Mouse (Mus musculus): ENCODE results near the gene Sh2d6. TPM values are rescaled to one million over a fixed set of nuclear protein-coding genes. Genes with fewer than 3 reads are reported as not detected.

Gene Sh2d6
- polyA plus RNA-seq (2016; fragmentation: Nextera tagmentation; extraction: Ambion mirVana): 0.11 and 0.30 TPM in 2 replicates

DNA sequence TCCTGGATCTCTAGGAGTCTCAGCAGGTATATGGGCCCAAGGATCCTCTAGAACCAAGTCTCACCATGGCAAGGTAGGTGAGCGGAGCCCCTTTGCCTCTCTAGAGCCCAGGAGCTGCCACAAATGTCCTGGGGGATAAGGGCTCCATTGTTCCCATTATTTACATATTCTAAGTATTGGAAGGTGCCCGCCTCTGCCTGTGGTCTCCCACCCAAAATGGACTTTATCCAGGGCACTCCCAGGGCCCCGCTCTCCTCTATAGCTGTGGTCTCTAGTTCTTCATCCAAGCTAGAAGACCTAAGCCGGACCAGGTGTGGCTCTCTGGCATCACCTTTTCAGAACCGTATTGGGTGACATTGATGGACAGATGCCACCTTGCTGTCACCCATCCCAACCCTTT is at the start of gene Sh2d6:
Gene Sh2d6, minus strand, starts transcription at position 101 of the 400 bp plus-strand sequence.
- 90% methylated on average over 5 of the region's 5 CpGs for WGBS
- Histone ChIP-seq H3K27me3 (ENCODE audit: poor library complexity, severe bottlenecking) (no peaks in the 10 kb centered on the region), H3K36me3 (replicated peaks) (no peaks in the 10 kb centered on the region), H3K4me3 (no peak within 1 kb of the TSS), H3K9me3 (no peaks in the 10 kb centered on the region), H3K27ac (peak within 1 kb of the TSS; percentile 85), H3K4me1 (peaks cover 30% of the 10 kb centered on the region)
- DNase-seq (ENCODE audit: extremely low spot score, low spot score): no peak

- H3K9me3 ChIP-seq: no peaks in the 10 kb centered on the region
- no peaks in the 10 kb centered on the region for H3K27me3 ChIP-seq (ENCODE audit: poor library complexity, severe bottlenecking)
- H3K36me3 ChIP-seq (replicated peaks): peaks cover 8% of the 10 kb centered on the region; the same call in 1 of the 2 replicates
- no peak overlapping the region for H3K4me3 ChIP-seq
- H3K4me1 ChIP-seq: peaks cover under 1% of the 10 kb centered on the region
- H3K27ac ChIP-seq: no peak overlapping the region
- WGBS: 87% methylated on average over 10 of the region's 10 CpGs
- no peak for DNase-seq (ENCODE audit: extremely low spot score, low spot score)
Measured at GRCm38 (mm10) chr6:72570644-72571397, 49.3 kb upstream of the Sh2d6 start.

DNA sequence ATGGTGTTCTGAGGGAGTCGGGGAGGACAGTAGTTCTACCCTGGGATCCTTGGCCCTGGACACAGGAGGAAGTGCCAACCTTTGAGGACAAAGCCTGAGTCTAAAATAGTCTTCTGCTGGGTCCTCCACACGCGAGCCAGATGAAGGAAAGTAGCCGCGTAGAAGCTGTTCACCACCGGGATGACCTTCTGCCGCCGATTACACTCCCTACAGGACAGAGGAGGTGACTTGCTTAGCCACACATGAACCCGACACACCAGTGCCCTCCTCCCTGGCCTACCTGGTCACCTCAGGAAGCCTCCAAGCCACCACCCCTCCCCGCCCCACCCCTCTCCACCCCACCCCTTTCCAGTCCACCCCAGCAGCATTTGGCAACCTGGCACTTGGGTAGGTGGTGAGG is 47.2 kb upstream of the Sh2d6 start:
- no peaks in the 10 kb centered on the region for H3K27me3 ChIP-seq (ENCODE audit: poor library complexity, severe bottlenecking)
- H3K4me3 ChIP-seq: no peak overlapping the region
- no peak overlapping the region for H3K27ac ChIP-seq
- H3K4me1 ChIP-seq: peaks cover 10% of the 10 kb centered on the region
- H3K9me3 ChIP-seq: no peaks in the 10 kb centered on the region
- peaks cover 8% of the 10 kb centered on the region; the same call in 1 of the 2 replicates for H3K36me3 ChIP-seq (replicated peaks)
- WGBS: 91% methylated on average over 10 of the region's 10 CpGs
- DNase-seq (ENCODE audit: extremely low spot score, low spot score): no peak

GRCm38 (mm10) chr6:72567508-72567907 is 46.0 kb upstream of the Sh2d6 start:
- Histone ChIP-seq H3K4me3 (no peak overlapping the region), H3K4me1 (peaks cover 17% of the 10 kb centered on the region), H3K27me3 (ENCODE audit: poor library complexity, severe bottlenecking) (no peaks in the 10 kb centered on the region), H3K27ac (no peak overlapping the region), H3K9me3 (no peaks in the 10 kb centered on the region), H3K36me3 (replicated peaks) (peaks cover 6% of the 10 kb centered on the region; the same call in 1 of the 2 replicates)
- DNase-seq (ENCODE audit: extremely low spot score, low spot score): no peak
- 88% methylated on average over 5 of the region's 5 CpGs for WGBS

GRCm38 (mm10) chr6:72566044-72566443 is 44.5 kb upstream of the Sh2d6 start:
- Histone ChIP-seq H3K27me3 (ENCODE audit: poor library complexity, severe bottlenecking) (no peaks in the 10 kb centered on the region), H3K4me3 (peak overlapping the region; percentile 8; the same call in 1 of the 2 replicates), H3K27ac (peak overlapping the region; percentile 68), H3K9me3 (no peaks in the 10 kb centered on the region), H3K36me3 (replicated peaks) (peaks cover 6% of the 10 kb centered on the region; the same call in 1 of the 2 replicates), H3K4me1 (peaks cover 20% of the 10 kb centered on the region)
- 4% methylated on average over 4 of the region's 4 CpGs for WGBS
- peak; percentile 82 for DNase-seq (ENCODE audit: extremely low spot score, low spot score)

DNA sequence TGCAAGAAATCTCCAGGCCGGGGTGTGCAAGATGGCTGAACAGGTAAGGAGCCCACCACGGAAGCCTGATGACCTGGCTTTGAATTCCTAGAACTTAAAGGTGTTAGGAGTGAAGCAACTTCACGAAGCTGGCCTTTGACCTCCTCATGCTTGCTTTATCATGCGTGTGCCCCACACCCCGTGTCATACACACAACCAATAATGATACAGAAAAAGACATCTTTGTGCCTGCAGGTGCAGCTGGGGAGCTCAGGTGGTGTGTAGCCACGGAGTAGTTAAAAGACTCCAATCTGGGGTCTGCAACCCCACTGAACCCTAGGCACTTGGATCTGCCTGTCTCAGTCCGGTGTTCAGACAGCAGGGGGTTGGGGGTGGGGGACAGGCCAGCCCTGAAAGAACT is 44.0 kb upstream of the Sh2d6 start:
- Histone ChIP-seq H3K27ac (peak overlapping the region; percentile 68), H3K27me3 (ENCODE audit: poor library complexity, severe bottlenecking) (no peaks in the 10 kb centered on the region), H3K4me1 (peaks cover 20% of the 10 kb centered on the region), H3K4me3 (no peak overlapping the region), H3K9me3 (no peaks in the 10 kb centered on the region), H3K36me3 (replicated peaks) (peaks cover 6% of the 10 kb centered on the region; the same call in 1 of the 2 replicates)
- no peak for DNase-seq (ENCODE audit: extremely low spot score, low spot score)
- WGBS: 74% methylated on average over 7 of the region's 7 CpGs

GRCm38 (mm10) chr6:72562894-72563293 is 41.4 kb upstream of the Sh2d6 start:
- Histone ChIP-seq H3K27ac (no peak overlapping the region), H3K4me1 (peaks cover 20% of the 10 kb centered on the region), H3K4me3 (no peak overlapping the region), H3K36me3 (replicated peaks) (0 out of 2 replicates have a peak, but pooled peaks cover under 1% of the 10 kb centered on the region), H3K27me3 (ENCODE audit: poor library complexity, severe bottlenecking) (no peaks in the 10 kb centered on the region), H3K9me3 (no peaks in the 10 kb centered on the region)
- no peak for DNase-seq (ENCODE audit: extremely low spot score, low spot score)
- 67% methylated on average over 5 of the region's 5 CpGs for WGBS

DNA sequence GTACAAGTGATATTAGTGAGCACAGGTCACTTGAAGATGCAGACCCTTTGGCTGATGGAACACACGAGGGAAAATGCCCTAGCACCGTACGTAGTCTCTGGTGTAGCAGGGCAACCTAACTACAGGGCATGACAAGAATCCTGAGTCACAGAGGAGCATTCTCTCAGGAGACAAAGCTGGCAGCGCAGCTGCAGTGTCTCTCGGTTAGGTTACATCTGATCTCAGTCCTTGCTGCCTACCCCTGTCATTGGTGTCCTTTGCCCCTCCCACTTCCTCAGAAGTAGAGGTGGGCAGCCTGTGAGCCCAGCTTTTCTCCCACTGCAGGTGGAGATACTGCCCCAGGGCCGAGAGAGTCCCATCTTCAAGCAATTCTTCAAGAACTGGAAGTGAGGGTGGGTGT is 41.0 kb upstream of the Sh2d6 start:
- WGBS: 48% methylated on average over 6 of the region's 6 CpGs
- no peak overlapping the region for H3K27ac ChIP-seq
- H3K36me3 ChIP-seq (replicated peaks): no peaks in the 10 kb centered on the region
- no peak for DNase-seq (ENCODE audit: extremely low spot score, low spot score)
- no peak overlapping the region for H3K4me3 ChIP-seq
- H3K27me3 ChIP-seq (ENCODE audit: poor library complexity, severe bottlenecking): no peaks in the 10 kb centered on the region
- H3K4me1 ChIP-seq: peaks cover 20% of the 10 kb centered on the region
- no peaks in the 10 kb centered on the region for H3K9me3 ChIP-seq

GRCm38 (mm10) chr6:72560801-72561200 is 39.3 kb upstream of the Sh2d6 start:
- DNase-seq (ENCODE audit: extremely low spot score, low spot score): no peak
- Histone ChIP-seq H3K27me3 (ENCODE audit: poor library complexity, severe bottlenecking) (no peaks in the 10 kb centered on the region), H3K4me3 (no peak overlapping the region), H3K27ac (no peak overlapping the region), H3K9me3 (no peaks in the 10 kb centered on the region), H3K4me1 (peaks cover 19% of the 10 kb centered on the region), H3K36me3 (replicated peaks) (no peaks in the 10 kb centered on the region)
- 79% methylated on average over 8 of the region's 8 CpGs for WGBS

GRCm38 (mm10) chr6:72553079-72553412 is 31.5 kb upstream of the Sh2d6 start:
- peak overlapping the region; percentile 90 for H3K27ac ChIP-seq
- no peaks in the 10 kb centered on the region for H3K36me3 ChIP-seq (replicated peaks)
- DNase-seq (ENCODE audit: extremely low spot score, low spot score): no peak
- WGBS: 21% methylated on average over 8 of the region's 8 CpGs
- no peaks in the 10 kb centered on the region for H3K27me3 ChIP-seq (ENCODE audit: poor library complexity, severe bottlenecking)
- peaks cover 46% of the 10 kb centered on the region for H3K4me1 ChIP-seq
- H3K9me3 ChIP-seq: no peaks in the 10 kb centered on the region
- H3K4me3 ChIP-seq: peak overlapping the region; percentile 57

DNA sequence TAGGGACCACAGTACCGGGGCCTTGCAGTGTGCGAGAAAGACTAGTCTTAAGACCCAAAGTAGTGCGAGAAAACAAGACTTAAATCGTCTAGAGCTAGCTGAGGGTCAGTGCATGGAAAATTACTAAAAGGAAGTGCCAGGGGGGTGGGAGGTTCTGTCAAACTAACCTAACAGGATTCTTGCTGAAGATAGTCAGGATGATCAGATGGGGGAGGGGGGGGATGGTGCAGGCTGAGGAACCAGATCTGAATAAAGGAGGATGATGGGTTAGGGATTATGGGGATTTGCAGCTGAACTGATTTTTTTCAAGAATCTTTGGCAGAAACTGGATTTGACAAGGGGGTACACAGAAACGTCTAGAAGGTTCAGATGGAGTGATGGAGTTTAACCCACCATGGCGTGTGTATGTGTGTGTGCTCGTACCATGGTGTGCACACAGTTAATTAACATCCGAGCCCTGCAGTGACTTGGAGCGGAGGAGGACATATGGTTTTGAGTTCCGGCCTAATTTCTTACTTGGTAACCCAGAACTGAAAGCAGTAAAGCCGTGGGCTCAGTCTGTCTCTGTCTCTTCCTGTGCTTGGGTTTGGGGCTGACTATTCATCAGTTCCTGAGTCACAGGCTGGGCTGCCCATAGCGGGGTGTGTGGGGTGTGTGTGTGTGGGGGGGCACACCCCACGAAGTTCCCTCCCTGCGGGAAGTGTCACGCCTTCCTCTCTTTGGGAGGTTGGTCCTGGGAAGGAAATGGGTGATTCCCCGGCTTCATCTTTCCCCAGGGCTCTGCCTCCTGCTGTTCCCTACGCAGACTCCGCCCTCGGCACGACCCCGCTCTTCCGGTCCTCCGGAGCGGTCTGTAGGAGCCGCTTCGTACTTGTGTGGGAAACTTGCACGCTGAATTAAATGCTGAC is 30.9 kb upstream of the Sh2d6 start:
- no peaks in the 10 kb centered on the region for H3K9me3 ChIP-seq
- H3K36me3 ChIP-seq (replicated peaks): no peaks in the 10 kb centered on the region
- H3K27me3 ChIP-seq (ENCODE audit: poor library complexity, severe bottlenecking): no peaks in the 10 kb centered on the region
- peak overlapping the region; percentile 57 for H3K4me3 ChIP-seq
- WGBS: 17% methylated on average over 27 of the region's 27 CpGs
- DNase-seq (ENCODE audit: extremely low spot score, low spot score): peak; percentile 62
- H3K27ac ChIP-seq: peak overlapping the region; percentile 90
- H3K4me1 ChIP-seq: peaks cover 46% of the 10 kb centered on the region

- 89% methylated on average over 10 of the region's 10 CpGs for WGBS
- no peaks in the 10 kb centered on the region for H3K9me3 ChIP-seq
- H3K27me3 ChIP-seq (ENCODE audit: poor library complexity, severe bottlenecking): no peaks in the 10 kb centered on the region; the same call in 1 of the 2 replicates
- DNase-seq (ENCODE audit: extremely low spot score, low spot score): no peak
- peaks cover 46% of the 10 kb centered on the region for H3K4me1 ChIP-seq
- H3K36me3 ChIP-seq (replicated peaks): no peaks in the 10 kb centered on the region
- H3K27ac ChIP-seq: peak overlapping the region; percentile 90; the same call in 1 of the 2 replicates
- H3K4me3 ChIP-seq: no peak overlapping the region
Measured at GRCm38 (mm10) chr6:72550503-72551100, 29.1 kb upstream of the Sh2d6 start.

All from forebrain, embryonic 10.5 days (tissue).